Mouse (Mus musculus) thymus, adult 18-20 months (tissue): ENCODE results near the gene Ppp1cc.

Experiments
- DNase-seq, 2 experiments: peaks; one replicate each; pipeline ENCODE4 v3.0.0; 2022; ENCODE audit warnings: mixed read lengths in 2 of 2

The Ppp1cc gene

DNA sequence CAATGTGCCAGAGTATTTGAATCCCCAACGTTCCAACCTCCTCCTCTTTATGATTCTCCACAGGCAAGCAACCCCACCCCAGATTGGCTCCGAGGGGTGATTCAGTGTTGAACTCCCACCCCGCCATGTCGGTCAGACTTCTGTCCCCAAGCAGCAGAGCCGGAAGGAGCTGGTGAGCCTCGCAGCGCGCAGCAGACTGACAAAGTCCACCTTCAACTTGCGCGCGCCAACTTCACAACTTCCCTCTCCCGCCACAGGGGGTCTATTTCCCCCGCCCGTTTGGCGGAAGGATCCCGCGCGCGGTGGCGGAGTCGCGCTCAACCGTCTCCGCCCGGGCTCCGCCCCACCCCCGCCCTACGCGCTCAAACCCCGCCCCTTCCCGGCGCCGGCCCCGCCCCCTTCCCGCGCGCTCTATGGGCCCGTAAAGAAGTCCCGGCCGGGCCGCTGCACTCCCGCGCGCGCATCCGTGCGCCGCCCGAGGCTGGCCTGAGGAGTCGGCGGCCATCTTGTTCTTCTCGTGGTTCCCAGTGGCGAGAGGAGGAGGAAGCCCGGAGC is at the start of gene Ppp1cc:
Ppp1cc (plus strand) TSS at position 452 of the 555 bp plus-strand sequence.
- peak; percentile 85 for DNase-seq

DNA sequence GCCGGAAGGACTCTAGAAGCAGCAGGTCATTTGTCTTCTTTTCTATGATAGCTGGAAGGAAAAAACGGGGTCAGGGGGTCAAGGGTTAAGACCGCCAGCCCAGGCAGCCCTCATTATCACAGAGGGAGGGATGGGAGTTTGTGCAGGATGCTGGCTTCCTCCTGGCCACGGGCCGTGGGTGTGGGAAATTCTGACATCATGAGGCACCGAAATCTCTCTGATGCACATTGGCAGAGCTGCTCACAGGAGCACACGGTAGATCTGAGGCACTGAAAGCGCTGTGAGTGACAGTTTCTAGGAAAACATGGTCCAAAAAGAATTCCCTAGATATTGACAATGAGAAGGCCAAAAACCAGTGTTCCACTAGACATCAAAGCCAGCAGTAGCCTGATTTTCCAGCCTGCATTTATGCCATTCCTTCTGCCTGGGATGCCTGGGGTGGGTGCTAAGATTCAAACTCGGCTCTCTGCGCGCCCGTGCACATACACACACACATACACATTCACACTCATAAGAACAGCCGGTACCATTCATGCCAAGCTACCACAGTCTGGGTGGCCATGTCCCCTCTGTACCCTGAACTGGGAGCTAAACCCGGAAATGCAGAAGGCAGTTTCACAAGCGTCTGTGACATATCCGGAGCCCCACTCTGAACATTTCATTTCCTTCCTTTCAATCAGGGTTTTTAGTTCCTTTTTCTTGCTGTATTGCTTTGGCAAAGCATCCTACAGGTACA is 48.6 kb upstream of the Ppp1cc start:
- DNase-seq = no peak

DNA sequence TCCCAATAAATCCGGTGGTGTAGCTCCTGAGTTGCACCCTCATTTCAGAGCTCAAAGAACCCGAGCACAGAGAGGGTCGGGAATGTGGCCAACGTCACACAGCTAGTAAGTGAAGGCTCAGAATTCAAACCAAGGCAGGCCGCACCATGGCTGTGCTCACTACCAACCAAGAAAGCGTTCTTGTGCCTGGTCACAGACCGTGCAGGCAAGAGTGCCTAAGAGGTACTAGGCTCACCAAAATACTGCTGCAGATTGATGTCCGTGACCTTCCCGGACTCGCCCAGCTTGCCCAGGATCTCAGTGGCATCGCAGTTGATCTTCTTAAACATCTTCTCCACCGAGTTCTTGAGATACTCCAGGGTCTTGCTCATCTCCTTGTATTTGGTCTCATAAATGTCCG is 47.5 kb upstream of the Ppp1cc start:
- DNase-seq = no peak

DNA sequence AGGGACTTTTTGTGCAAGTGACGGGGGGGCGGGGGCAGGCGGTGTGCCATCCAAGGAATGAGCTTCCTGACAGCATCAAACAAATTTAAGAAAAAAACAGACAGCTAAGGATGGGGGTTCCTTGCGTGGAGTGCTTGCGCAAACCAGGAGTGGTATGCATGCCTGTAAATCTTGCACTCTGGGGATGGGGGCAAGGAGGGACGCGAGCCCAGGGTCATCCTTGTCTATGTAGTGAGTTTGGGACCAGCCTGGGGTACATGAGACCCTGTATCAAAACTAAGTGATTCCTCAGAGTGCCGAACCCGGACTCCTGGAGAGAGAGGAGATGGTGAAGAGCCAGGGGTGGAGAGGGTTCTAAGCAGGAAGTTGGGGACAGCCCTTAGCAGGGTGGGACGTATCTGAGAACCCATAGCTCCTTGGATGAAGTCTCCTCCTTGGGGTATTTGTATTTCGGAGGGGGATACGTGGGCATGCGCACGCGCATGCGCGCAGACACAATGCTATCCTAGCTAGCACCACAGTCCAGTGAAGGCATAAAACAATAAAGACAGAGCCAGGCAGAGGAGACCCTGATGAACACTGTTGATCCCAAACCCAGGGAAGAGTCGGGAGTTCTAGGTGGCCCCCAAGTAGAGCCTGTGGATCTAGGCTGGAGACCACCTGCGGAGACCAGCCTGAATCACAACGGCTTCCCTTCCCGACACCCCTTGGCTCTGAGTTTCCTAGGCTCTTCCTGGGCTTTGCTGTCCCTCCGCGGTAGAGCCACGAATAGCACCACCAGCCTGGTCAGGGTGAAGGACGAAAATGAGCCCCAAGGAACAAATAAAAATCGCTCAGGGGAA is 46.8 kb upstream of the Ppp1cc start:
- no peak for DNase-seq

DNA sequence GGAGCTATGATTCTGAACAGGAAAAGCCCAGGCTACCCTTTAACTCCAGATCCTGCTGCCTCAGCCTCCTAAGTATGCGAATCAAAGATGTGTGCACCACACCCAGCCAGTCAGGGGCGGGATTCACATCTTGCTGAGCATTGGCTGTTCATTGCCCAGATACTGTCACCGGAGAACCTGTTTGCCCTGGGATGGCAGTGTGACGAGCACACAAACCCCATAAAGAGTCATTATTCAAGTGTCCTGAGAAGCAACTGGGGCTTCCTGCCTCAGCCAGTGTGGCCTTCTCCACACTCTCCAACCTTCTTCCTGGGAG is 46.2 kb upstream of the Ppp1cc start:
- DNase-seq = no peak

DNA sequence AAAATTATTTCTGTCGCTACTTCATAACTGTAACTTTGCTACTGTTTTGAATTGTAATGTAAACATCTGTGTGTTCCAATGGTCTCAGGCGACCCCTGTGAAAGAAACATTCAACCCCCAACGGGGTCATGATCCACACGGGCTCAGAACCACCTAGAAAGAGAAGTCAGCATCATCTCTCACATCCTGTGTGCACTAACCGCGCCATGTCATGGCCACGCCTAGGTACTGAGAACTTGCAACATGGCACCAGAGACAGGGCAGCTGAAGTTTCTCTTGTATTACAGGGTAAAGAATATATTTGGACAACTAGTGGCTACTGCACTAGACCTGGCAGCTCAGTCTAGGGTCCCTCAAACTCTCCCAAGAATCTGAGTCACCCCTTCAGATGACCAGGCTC is 44.6 kb upstream of the Ppp1cc start:
- DNase-seq = no peak

DNA sequence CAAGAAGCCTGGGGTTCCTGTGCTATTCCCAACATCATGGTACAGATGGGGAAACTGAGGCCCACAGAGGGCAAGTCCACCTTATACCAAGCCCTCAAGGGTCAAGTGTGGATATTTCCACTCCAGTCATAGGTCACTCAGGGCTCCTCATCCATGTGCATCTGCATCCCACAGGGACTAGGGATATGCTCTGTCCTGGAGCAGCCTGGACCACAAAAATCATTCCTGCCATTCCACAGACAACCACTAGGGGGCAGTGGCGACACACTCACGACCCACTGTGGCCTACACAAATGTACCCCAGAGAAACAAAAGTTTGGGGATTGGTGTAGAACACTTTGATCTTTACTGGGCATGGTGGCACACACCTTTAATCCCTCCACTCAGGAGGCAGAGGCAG is 43.9 kb upstream of the Ppp1cc start:
- DNase-seq = peak in 1 of 2 experiments; percentile 45

DNA sequence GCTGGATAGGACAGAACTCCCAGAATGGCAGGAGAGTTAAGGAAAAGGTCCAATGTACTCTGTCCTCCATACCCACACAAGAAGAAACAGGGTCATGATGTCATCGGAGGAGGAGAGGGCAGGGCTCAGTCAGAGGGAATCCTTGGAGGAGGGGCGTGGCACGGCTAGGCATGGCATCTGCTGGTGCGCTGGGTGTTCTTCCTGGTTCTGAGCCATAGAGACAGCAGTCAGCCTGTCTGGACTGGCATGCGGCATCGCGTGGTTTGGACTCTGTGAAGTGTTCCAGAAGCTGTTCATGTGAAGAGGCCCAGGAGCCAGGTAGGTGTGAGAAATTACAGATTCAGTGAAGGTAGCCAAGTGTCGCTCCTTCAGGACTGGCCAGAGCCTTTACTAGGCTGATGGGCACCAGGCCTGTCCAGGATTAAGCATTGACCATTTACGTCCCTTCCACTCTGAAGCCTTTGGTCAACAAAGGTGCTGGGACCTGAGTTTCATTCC is 42.8 kb upstream of the Ppp1cc start:
- no peak for DNase-seq

DNA sequence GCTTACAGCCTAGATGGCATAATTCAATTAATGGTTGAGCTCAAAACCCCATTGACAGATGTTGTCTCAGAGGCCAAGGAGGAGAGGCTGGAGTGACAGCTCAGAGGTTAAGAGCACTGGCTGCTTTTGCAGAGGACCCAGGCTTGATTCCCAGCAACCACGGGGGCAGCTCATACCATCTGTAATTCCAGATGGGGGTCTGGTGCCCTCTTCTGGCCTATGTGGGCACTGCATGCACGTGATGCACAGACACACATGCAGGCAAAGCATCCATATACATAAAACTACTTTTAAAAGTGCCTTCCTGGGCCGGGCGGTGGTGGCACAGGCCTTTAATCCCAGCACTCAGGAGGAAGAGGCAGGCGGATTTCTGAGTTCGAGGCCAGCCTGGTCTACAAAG is 41.8 kb upstream of the Ppp1cc start:
- DNase-seq = no peak

DNA sequence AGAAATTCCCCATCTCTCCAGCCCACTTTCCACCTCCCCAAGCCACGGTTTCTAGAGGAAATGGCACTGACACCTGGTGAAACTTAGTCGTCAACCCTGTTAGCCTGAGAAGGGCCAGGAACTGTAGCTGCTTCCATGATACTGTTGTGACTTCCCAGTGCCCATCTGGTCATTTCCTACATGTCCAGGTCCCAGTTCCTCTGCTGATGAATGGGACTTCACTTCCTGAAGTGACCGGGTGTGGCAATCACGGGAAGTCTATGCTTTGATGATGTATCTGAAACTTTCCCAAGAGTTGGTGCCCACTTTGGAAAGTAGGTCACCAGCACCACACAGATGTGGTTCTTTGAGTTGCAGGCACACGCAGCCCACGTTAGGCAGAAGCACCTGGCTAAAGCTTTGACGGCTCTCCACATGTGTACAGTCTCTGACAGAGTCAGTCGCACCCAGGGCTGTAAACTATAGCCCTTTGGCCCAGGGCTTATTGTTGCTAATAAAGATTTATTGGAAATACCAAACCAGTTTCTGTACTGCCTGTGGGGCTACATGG is 32.8 kb upstream of the Ppp1cc start:
- DNase-seq = peak in 1 of 2 experiments; percentile 53

DNA sequence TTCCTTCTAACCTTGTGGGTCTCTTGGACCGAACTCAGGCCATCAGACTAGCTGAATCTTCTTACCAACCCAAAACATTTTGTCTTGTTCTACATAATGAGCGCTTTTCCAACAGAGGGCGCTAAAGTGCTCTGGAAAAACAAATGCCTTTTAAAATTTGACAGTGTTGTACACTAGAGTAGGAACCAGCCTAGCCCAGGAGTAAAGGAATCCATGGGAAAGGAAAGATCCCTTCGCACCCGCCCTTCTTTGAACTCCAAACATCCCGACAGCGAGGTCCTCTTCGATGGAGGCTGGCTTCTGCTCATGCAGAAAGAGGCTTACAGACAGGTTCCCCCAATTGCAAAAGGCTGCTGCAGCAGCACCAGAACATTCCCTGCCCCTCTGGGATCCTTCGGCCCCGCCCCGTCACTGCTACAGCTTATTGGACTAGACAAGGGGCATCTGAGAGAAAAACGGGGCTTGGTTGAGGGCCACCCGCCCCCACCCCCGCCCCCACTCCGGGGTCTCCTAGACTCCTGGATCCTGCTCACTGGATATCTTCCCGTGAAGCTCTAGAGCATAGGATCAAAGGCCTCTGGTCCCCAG is 28.9 kb upstream of the Ppp1cc start:
- no peak for DNase-seq

DNA sequence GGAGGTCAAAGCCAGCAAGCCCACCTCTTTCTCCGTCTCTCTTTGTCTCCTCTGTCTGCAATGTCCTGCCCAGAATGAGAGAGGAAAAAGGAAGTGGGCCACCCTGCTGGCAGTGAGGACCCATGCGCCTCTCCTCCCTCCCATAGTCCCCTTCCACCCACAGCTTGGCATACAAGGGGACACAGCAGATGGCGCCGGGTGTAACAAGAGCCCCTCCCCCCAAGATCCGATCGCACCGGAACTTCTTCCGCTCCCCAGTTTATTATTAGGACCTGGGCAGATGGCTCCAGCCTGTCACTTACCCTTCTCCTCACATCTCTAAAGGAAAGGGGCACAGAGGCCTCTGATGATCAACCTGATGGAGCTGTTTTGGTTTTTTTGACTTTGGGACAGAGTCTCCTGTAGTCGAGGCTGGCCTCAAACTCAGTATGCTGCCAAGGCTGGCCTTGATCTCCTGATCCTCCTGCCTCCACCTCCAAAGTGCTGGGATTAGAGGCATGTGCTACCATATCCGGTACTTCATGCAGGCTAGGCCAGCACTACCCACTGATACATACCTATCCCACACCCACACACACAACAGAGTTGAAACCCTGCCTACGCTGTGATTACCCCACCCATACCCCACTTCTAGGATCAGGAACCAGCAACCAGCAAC is 27.6 kb upstream of the Ppp1cc start:
- DNase-seq = no peak

DNA sequence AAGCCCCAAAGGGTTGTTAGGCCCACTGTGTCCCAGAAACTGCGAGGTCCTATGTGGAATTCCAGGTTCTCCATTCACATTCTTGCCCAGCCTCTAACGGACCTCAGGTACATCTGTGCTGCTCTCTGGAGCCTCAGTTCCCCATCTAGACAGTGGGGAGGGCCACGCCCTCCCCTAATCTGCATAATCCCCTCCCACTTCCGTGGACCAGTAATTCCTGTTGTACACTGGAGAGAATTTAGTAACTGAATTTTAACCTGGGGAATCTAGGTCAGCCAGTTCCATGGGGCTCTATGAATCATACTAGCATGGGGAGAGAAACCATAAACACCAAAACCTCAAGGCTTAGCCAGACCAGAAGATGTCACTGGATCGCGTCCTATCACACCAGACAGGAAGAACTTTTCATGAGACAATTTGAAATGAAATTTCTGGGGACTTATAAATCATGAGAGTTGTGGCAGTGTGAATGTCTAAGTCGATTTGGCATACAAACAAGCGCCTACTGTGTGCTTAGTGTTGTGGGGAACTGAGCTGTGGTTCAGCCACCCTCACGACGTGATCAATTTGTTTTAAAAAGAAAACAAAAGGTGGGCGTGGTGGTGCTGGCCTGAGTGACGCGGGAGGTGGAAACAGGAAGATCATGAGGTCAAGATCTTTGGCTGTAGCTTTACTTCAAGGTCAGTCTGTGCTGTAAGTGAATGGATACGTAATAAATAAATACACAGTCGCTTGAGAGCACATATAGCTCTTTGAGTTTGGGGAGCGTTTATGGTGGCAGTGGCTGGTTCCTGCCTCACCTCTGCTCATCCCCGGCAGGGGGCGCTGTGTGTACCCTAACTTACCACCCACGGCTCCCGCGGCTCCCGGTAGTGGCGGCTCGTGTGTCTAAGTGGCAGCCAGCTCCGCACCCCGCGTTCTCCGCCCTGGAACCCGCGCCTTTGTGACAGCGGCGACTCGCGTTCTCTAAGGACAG is 26.7 kb upstream of the Ppp1cc start:
- peak; percentile 82 to 84 for DNase-seq

DNA sequence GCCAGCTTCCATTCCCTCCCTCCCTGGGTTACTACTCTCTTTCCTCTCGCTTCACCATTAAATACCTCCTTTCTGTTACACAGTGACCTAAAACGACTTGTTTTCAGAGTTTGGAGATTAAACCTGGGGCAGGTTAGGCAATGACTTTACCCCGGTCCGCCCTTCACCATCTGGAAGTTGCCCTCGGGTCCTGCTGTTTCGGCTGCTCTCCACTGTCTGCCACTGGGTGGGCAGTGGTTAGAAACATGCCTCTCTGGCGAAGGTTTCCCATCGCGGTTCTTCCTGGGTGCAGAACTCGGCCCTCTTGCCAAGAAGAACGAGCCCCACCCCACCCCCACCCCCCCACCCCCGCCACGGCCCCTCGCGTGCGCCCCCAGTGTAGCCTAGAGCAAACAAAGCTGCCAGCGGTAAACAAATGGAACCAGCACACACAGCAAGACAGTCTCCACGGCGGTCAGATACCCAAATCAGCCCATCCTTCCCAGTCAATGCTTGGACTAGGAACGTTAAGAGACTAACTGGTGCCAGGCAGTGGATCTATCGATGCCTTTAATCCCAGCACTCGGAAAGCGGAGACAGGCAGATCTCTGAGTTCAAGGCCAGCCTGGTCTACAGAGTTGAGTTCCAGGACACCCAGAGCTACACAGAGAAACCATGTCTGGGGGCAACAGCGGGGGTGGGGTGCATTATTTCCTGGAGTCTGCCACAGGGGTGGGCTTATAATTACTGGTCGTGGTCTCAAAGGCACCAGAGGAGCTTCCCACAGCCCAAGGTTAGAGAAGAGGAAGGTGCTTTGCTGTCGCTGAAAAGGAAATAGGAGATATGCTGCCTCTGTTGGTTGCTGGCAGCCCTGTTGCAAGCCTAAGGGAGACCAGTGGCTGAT is 25.7 kb upstream of the Ppp1cc start:
- no peak for DNase-seq

DNA sequence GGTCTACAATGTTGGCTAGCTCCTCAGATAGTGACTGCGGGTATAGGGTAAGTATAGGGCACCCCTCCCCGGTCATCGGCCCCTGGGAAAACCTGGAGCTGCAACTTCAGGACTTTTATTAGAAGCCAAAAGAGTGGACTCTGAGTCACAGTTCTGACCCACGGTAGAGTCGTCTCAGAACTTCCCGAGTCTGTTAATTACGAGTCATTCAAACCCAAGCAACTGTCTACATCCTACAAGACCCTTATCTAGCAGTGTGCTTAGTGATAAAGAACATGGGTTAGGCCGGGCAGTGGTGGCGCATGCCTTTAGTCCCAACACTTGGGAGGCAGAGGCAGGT is 25.1 kb upstream of the Ppp1cc start:
- DNase-seq = no peak

DNA sequence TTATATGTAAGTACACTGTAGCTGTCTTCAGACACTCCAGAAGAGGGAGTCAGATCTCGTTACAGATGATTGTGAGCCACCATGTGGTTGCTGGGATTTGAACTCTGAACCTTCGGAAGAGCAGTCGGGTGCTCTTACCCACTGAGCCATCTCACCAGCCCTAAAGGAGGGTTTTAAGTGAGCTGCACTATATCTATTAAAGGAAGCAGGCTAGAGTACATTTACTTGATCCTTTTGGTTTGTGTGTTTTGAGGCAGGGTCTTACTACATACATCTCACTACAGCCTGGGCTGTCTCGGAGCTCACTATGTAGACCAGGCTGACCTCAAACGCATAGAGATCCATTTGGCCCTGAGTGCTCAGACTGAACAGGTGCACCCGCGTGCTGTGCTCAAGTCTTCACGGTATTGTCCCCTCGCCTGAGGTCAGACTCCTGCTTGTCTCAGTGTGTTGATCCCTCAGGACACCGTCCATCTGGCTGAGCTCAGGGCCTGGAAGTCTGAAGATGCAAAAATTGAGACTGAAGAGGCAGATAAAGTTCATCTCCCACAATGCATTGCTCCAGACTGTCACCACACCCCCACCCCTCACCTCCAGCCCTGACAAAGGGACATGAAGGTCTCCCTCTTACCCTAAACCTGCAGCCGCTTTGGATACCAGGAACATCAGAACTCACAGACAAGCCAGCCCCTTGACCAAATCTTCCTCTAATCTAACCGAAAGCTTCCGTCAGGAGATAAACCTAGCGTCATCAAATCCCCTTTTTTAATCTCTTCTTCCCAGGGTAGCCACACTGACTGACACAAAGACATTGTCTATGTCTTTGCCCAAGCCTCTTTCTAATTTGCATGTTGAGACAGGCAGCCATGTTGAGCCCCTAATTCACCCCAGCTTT is 23.4 kb upstream of the Ppp1cc start:
- DNase-seq = no peak

DNA sequence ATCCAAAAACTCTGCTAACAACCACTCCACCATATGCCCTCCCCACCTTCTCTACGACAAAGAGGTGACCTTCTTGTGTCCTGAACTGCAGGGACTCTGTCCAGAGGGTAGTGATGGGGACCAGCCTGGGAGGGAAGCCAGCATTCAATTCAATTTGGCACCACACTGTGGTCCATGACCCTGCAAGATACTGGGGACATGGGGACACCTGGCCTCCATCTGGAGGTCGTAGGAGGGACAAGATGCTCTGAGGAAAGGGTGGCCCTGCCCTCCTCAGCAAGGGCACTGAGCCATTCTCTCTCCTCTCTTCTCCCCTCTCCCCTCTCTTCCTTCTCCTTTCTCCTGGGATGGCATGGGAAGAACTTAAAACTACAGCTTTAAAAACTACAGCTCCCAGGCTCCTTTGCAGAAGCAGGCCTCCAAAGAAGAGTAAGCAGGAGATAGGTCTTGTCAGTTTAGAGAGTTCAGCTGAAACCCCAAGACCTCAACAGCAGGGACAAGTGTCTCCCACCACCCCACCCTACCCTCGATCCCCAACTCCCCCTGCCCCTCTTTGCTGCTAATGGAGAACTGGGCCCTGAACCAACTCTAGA is 22.7 kb upstream of the Ppp1cc start:
- no peak for DNase-seq

DNA sequence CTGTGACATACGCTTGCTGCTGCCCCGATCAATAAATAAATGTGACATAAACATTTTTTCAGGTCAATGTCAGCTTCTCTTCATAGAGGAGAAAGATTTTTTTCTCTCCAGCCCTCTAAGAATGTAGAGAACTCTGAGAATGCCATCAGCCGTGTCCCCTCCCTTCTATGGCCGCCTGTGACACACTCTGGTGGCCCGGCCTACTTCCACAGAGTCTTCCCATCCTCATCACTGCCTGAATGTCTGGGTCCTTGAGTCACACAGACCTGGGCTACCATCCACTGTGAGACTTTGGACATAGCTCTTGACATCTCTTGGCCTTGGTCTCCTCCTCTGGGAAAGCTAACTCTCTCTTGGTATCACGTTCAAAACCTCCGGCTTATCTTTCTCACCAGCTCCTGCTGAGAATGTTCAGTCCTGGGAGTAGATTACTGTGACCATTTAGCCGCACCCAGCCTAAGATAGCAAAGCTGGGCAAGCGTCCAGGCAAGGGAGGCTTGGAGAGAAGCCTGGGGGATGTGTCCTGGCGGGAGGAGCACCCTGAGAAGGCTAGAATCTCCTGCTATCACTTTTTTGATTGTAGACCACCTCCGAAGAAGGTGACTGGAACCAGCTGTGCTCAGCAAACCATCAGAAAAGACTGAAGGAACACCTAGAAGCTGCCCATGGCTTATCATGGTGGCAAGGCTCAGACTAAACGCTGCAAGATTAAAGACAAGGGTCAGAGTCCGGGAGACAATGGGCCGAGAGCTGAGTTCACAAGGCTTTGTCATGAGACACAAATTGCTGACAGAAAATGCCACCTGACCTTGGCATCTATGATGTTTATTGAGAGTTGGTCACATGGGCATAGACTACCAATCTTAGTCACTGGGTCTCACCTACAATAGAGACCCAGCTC is 21.3 kb upstream of the Ppp1cc start:
- DNase-seq = no peak
